Mouse (Mus musculus) left cerebral cortex, adult 2 months (tissue): Measurements from ENCODE around the gene Ppm1m. TPM values are rescaled to one million over a fixed set of nuclear protein-coding genes. Genes with fewer than 3 reads are reported as not detected.

Experiments used
- DNase-seq, 2 experiments: peaks; one replicate each; pipeline ENCODE4 v3.0.0; 2021 to 2022; ENCODE audit warnings: low spot score in 2 of 2, mixed read lengths in 1 of 2; ENCODE audit errors: extremely low spot score in 1 of 2
- H3K27ac ChIP-seq: fragments of 200-600 bp; 2 replicates; pipeline ENCODE4 v1.8.1; 2022
- H3K4me3 ChIP-seq: fragments of 200-600 bp; 2 replicates; pipeline ENCODE4 v1.8.1; 2022
- CTCF ChIP-seq: fragments of 200-600 bp; IDR thresholded peaks from 2 replicates; pipeline ENCODE4 v1.8.1; 2022; ENCODE audit warnings: antibody characterized with exemption, mild to moderate bottlenecking, moderate library complexity
- intact Hi-C: fragments of 180-260 bp; cut with DNase I; formaldehyde crosslinking; loops from one replicate; pipeline ENCODE4 v1.15.1; 2025
- microRNA-seq, 2 experiments: library from miRNA; unstranded; fragments of <30 nt; microRNA quantifications; one replicate each; pipeline ENCODE4 v1.2.0; 2021
- total RNA-seq, 2 experiments: library from RNA; stranded (reverse); gene quantifications; 2 replicates each; pipeline ENCODE4 v1.2.3; 2021

Ppm1m gene
- total RNA-seq, 2 experiments from 2014 or later: 22.2 to 26.4 TPM

GRCm38 (mm10) chr9:106147281-106147680 lies 52.3 kb downstream of the Ppm1m start:
- H3K4me3 ChIP-seq: no peak overlapping the region
- intact Hi-C loops: no loop called here
- no peak for TF ChIP-seq CTCF
- no peak overlapping the region for H3K27ac ChIP-seq
- DNase-seq: no peak

GRCm38 (mm10) chr9:106145582-106145981 lies 54.0 kb downstream of the Ppm1m start:
- intact Hi-C loops: no loop called here
- H3K27ac ChIP-seq: no peak overlapping the region
- no peak for TF ChIP-seq CTCF
- H3K4me3 ChIP-seq: no peak overlapping the region
- no peak for DNase-seq

Small RNAs within 50 kb of the gene (microRNA-seq; reads per million reads assigned to microRNA genes)
- gene Mir135a-1: 28.2 to 28.7 reads per million in 2 experiments
- 65,156 to 125,892 reads per million in 2 experiments for gene Mirlet7g

Other genes starting within 250 kb of the Ppm1m start
- gene Col6a5, start 239.1 kb downstream of the Ppm1m start, total RNA-seq: under 1 TPM; 0.42 to 0.66 TPM
- 1 to 10 TPM; 1.5 to 2.2 TPM for gene Col6a4, start 103.0 kb downstream of the Ppm1m start, total RNA-seq
- 1 to 10 TPM; 4.0 to 5.0 TPM for gene Glyctk, start 41.6 kb downstream of the Ppm1m start, total RNA-seq
- gene Wdr82, start 28.8 kb downstream of the Ppm1m start, total RNA-seq: 100 to 1,000 TPM; 117 to 126 TPM
- 10 to 100 TPM; 60.3 to 61.1 TPM for gene Twf2, start 3.4 kb upstream of the Ppm1m start, total RNA-seq
- gene Tlr9, start 22.9 kb upstream of the Ppm1m start, total RNA-seq: 1 to 10 TPM in 1 of 2 experiments, under 1 TPM in 1; 0.82 to 1.1 TPM
- 100 to 1,000 TPM; 138 to 140 TPM for gene Alas1, start 48.9 kb upstream of the Ppm1m start, total RNA-seq
- gene Poc1a, start 81.3 kb upstream of the Ppm1m start, total RNA-seq: 10 to 100 TPM; 18.6 to 19.6 TPM
- 100 to 1,000 TPM; 105 to 115 TPM for gene Dusp7, start 168.9 kb upstream of the Ppm1m start, total RNA-seq
- gene Rpl29, start 229.7 kb upstream of the Ppm1m start, total RNA-seq: 100 to 1,000 TPM; 273 to 308 TPM
- gene Acy1, start 238.6 kb upstream of the Ppm1m start, total RNA-seq: 10 to 100 TPM; 16.0 to 18.7 TPM
- gene Abhd14b, start 247.7 kb upstream of the Ppm1m start, total RNA-seq: 10 to 100 TPM; 12.2 to 14.1 TPM
- gene Abhd14a, start 247.9 kb upstream of the Ppm1m start, total RNA-seq: 10 to 100 TPM; 38.4 to 38.6 TPM